17 mouse cellular contexts compared by ENCODE assay signal in genomic region chr10:63156351-63156750, GRCm38 (mm10). TPM values are rescaled to one million over a fixed set of nuclear protein-coding genes. Genes with fewer than 3 reads are reported as not detected.
DNase-seq lines count a peak whose midpoint lies in the region; ATAC-seq and TF ChIP-seq lines count a peak whose summit lies in the region.
"Had no signal": no experiment of that assay in that cellular context is flagged by ENCODE, and none has a peak within 500 bp of the region (broad histone marks: within the 10 kb centered on the region; RNA-seq: fewer than 3 reads in every experiment).

No protein-coding gene starts in this region.

- peak; percentile 13 for DNase-seq in lung, postnatal 36 days
- no peak for DNase-seq in lung, postnatal 25 days (ENCODE audit: low spot score)
- peak; percentile 63 for DNase-seq in R1 (ENCODE audit: low read depth, low spot score)
- no peak for DNase-seq in yolk sac, embryonic 10.5 days (ENCODE audit: low spot score)
- DNase-seq in spleen, postnatal 36 days (ENCODE audit: low spot score in 2 of 2), result no peak
- DNase-seq: cerebellum, adult 8-10 months; left cerebral cortex, postnatal 4 days; midbrain, embryonic 14.5 days had no signal

- H3K27ac ChIP-seq in intestine, postnatal 0 days (ENCODE audit: low read depth, low read length), result no peak overlapping the region
- no peak overlapping the region for H3K27ac ChIP-seq in intestine, embryonic 15.5 days
- H3K27ac ChIP-seq: embryonic facial prominence, embryonic 15.5 days; forebrain, embryonic 12.5 days; hindbrain, embryonic 12.5 days had no signal

- no peaks in the 10 kb centered on the region for H3K9me3 ChIP-seq in intestine, postnatal 0 days (ENCODE audit: control insufficient read depth)
- no peaks in the 10 kb centered on the region for H3K9me3 ChIP-seq in intestine, embryonic 15.5 days
- H3K9me3 ChIP-seq: embryonic facial prominence, embryonic 15.5 days; forebrain, embryonic 12.5 days; hindbrain, embryonic 12.5 days had no signal

- H3K4me3 ChIP-seq in intestine, postnatal 0 days (ENCODE audit: low read depth, low read length), result no peak overlapping the region
- no peak overlapping the region for H3K4me3 ChIP-seq in intestine, embryonic 15.5 days (replicated peaks)
- H3K4me3 ChIP-seq: embryonic facial prominence, embryonic 15.5 days; forebrain, embryonic 12.5 days; hindbrain, embryonic 12.5 days had no signal

- ATAC-seq in intestine, postnatal 0 days, result no peak
- ATAC-seq in intestine, embryonic 15.5 days, result no peak

- no peak overlapping the region for H3K9ac ChIP-seq in intestine, postnatal 0 days (ENCODE audit: low read depth, low read length)
- no peak overlapping the region for H3K9ac ChIP-seq in intestine, embryonic 15.5 days
- H3K9ac ChIP-seq: embryonic facial prominence, embryonic 15.5 days; forebrain, embryonic 12.5 days; hindbrain, embryonic 12.5 days had no signal

- H3K4me1 ChIP-seq in intestine, postnatal 0 days (replicated peaks; ENCODE audit: control insufficient read depth, insufficient read depth, low read length), result no peaks in the 10 kb centered on the region
- no peaks in the 10 kb centered on the region for H3K4me1 ChIP-seq in intestine, embryonic 15.5 days (replicated peaks)
- H3K4me1 ChIP-seq: embryonic facial prominence, embryonic 15.5 days; forebrain, embryonic 12.5 days; hindbrain, embryonic 12.5 days had no signal

- no peak overlapping the region for H3K4me2 ChIP-seq in intestine, postnatal 0 days (replicated peaks; ENCODE audit: low read depth)
- H3K4me2 ChIP-seq in intestine, embryonic 15.5 days (replicated peaks), result no peak overlapping the region
- H3K4me2 ChIP-seq: embryonic facial prominence, embryonic 15.5 days; forebrain, embryonic 12.5 days; hindbrain, embryonic 12.5 days had no signal

- no peaks in the 10 kb centered on the region for H3K36me3 ChIP-seq in intestine, postnatal 0 days (ENCODE audit: control insufficient read depth, insufficient read depth)
- no peaks in the 10 kb centered on the region for H3K36me3 ChIP-seq in intestine, embryonic 15.5 days
- H3K36me3 ChIP-seq: embryonic facial prominence, embryonic 15.5 days; forebrain, embryonic 12.5 days; hindbrain, embryonic 12.5 days had no signal

- TF ChIP-seq CTCF in intestine, postnatal 0 days (IDR thresholded peaks at IDR 0.05; ENCODE audit: low read depth), result peak; percentile 36

- H3K27me3 ChIP-seq in intestine, postnatal 0 days (replicated peaks; ENCODE audit: control insufficient read depth, insufficient read depth, low read length), result no peaks in the 10 kb centered on the region
- H3K27me3 ChIP-seq in intestine, embryonic 15.5 days (replicated peaks), result no peaks in the 10 kb centered on the region
- H3K27me3 ChIP-seq: CH12.LX; embryonic facial prominence, embryonic 15.5 days; forebrain, embryonic 12.5 days; hindbrain, embryonic 12.5 days had no signal

- WGBS in intestine, postnatal 0 days, result 96% methylated on average over 1 of the region's 1 CpGs
- WGBS in intestine, embryonic 15.5 days, result 98% methylated on average over 1 of the region's 1 CpGs

RNA-seq across cellular contexts. Expression of gene Mypn, which starts 47.4 kb away (rescaled TPM):
- polyA plus RNA-seq in intestine, postnatal 0 days (2015; fragmentation: Nextera tagmentation; extraction: Ambion mirVana), result 0.03 and 0.05 TPM in 2 replicates
- 0.04 and 0.08 TPM in 2 replicates for polyA plus RNA-seq in intestine, embryonic 15.5 days (2015; fragmentation: Nextera tagmentation; extraction: Ambion mirVana)
- polyA plus RNA-seq: forebrain, embryonic 12.5 days; intestine, embryonic 14.5 days had no signal

RNA-seq across cellular contexts. Expression of gene Atoh7, which starts 56.9 kb away (rescaled TPM):
- polyA plus RNA-seq in intestine, postnatal 0 days (2015; fragmentation: Nextera tagmentation; extraction: Ambion mirVana), result not detected in 2 replicates
- 0.16 TPM in 1 of 2 replicates, not detected in the other for polyA plus RNA-seq in intestine, embryonic 15.5 days (2015; fragmentation: Nextera tagmentation; extraction: Ambion mirVana)
- polyA plus RNA-seq: adrenal gland, adult 2 months; liver, embryonic 16.5 days had no signal

Comparison
In these comparisons a context has a peak if more than half of its experiments do, and no peak if none do; other contexts are left out.
1. DNase-seq: peak in lung, postnatal 36 days (single experiment) and R1 (single experiment); none in lung, postnatal 25 days (single experiment), yolk sac, embryonic 10.5 days (single experiment) and spleen, postnatal 36 days (0 of 2).